Mouse (Mus musculus): ENCODE measurements around the gene Mlph.

DNA sequence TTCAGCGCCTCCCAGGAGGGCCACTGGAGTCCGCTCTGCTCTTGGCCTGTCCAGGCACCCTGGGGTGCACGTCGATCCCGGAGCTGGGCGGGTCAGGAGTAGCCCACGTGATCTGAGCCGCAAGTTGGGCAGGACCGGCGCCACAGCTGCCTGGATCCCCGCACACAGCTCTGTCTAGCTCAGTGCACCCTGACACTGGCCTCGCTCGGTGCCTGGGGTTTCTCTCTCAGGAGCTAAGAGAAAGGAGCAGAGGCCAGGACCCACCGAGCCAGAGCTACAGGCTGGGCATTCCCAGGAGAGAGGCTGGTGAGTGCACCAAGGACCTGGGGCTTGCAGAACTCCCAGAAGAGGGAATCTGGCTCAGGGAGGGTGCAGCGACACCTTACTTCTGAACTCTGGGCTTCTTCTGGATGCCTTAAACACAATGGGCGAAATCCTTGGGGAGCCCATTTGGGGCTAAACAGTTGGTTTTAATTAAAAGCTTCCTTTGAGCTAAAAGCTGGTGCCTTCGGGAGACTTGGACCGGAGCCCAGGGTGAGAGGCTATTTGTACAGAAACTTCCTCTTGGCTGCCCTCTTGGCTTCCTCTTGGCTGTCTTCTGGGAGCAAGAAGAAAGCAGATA lies at the start of gene Mlph:
- TF ChIP-seq POLR2A (IDR thresholded peaks at IDR 0.05; ENCODE audit: extremely low read depth, insufficient read depth, low read length), result 0 out of 2 replicates have a peak, but pooled peaks have one; percentile 6
- TF ChIP-seq CTCF (IDR thresholded peaks at IDR 0.05; ENCODE audit: low read depth, low read length), result no peak

All from liver, adult 2 months (tissue).